Mouse (Mus musculus): ENCODE measurements around the gene Gzma. TPM values are rescaled to one million over a fixed set of nuclear protein-coding genes. Genes with fewer than 3 reads are reported as not detected.

Gzma gene
- total RNA-seq, 2 experiments from 2014 or later = not detected

GRCm38 (mm10) chr13:113047018-113047417 is 53.8 kb downstream of the Gzma start:
- intact Hi-C loops (cut with DNase I; ENCODE audit: low total_unique reads) = loop anchor here (5.0 kb wide), 1 partner anchor 215 kb away; no protein-coding TSS in a partner anchor
- no peak for DNase-seq

DNA sequence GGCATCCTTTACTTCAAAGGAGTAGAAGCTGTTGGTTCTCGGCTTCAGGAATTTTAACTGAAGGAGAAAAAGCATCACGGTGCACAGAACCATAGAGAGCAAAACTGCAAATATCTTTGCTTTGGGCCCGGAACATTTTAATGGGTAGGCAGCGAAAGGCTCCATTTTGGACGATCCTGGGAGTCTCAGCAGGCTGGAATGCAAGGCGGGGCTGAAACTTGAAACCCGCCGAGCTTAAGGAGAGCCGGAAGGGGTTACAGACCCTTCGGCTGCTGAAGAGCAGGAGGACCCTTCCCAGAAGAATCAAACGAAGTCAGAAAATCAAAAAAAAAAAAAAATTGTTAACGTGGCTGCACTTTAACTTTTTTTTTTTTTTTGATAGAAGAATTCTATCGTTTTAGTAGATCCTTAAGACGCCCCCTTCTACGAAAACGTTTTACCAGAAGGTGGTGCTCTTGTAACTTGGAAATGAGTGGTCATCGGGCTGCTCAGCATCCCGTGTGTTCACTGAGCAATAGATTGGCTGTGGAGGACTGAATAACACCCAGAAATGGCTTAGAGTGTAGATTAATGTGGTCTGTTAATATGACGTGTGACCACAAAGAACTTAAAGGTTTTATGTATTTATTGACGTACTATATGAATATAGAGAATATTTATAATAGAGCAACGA is 54.4 kb downstream of the Gzma start, which contains the start of gene Gpx8:
Gpx8 (minus strand) TSS at position 200 of the 673 bp plus-strand sequence.
- intact Hi-C loops (cut with DNase I; ENCODE audit: low total_unique reads) = loop anchor here (5.0 kb wide), 1 partner anchor 216 kb away; no protein-coding TSS in a partner anchor
- DNase-seq = peak; percentile 68

- intact Hi-C loops (cut with DNase I; ENCODE audit: low total_unique reads) = loop anchor here (5.0 kb wide), 1 partner anchor 217 kb away; no protein-coding TSS in a partner anchor
- DNase-seq = no peak
Observed at GRCm38 (mm10) chr13:113045458-113046110, 55.2 kb downstream of the Gzma start.

- intact Hi-C loops (cut with DNase I; ENCODE audit: low total_unique reads) = loop anchor here (5.0 kb wide), 1 partner anchor 217 kb away; no protein-coding TSS in a partner anchor
- DNase-seq = no peak
Observed at GRCm38 (mm10) chr13:113044876-113045275, 55.9 kb downstream of the Gzma start.

Other genes with a start within 250 kb of the Gzma start
- 10 to 100 TPM; 23.0 to 24.5 TPM for gene Mtrex, start 173.6 kb downstream of the Gzma start, total RNA-seq (2021)
- gene Dhx29, start 173.5 kb downstream of the Gzma start, total RNA-seq (2021) = 10 to 100 TPM; 10.1 to 10.8 TPM
- gene Ccno, start 113.2 kb downstream of the Gzma start, total RNA-seq (2021) = under 1 TPM in 1 of 2 experiments, not detected in 1; 0.18 TPM
- not detected for gene Mcidas, start 107.1 kb downstream of the Gzma start, total RNA-seq (2021)
- not detected for gene Cdc20b, start 65.9 kb downstream of the Gzma start, total RNA-seq (2021)
- 10 to 100 TPM; 20.8 to 27.5 TPM for gene Gpx8, start 54.6 kb downstream of the Gzma start, total RNA-seq (2021)
- 1 to 10 TPM; 1.6 to 3.7 TPM for gene Esm1, start 108.7 kb upstream of the Gzma start, total RNA-seq (2021)
- gene Gzmk, start 124.9 kb upstream of the Gzma start, total RNA-seq (2021) = not detected
- gene BC067074, start 192.2 kb upstream of the Gzma start, total RNA-seq (2021) = 1 to 10 TPM; 2.0 to 3.1 TPM